Mouse (Mus musculus) limb, embryonic 10.5 days (tissue): ENCODE data around the gene Sec61g. TPM values are rescaled to one million over a fixed set of nuclear protein-coding genes. Genes with fewer than 3 reads are reported as not detected.
A peak's percentile ranks its signal among the peaks of the same experiment; 100 is the strongest.
"Not testable (repeated sequence)": the region's sequence is repeated elsewhere in the genome, so short reads cannot be mapped to it uniquely, and the experiment has no call there.

Experiments
- DNase-seq: peaks from one replicate; pipeline ENCODE4 v3.0.0-alpha.2; 2017; ENCODE audit warnings: low spot score
- H3K27ac ChIP-seq: fragments of 300-500 bp; sonication (generic); 2 replicates; pipeline ENCODE4 v1.5.1; 2016; ENCODE audit warnings: mild to moderate bottlenecking
- H3K27me3 ChIP-seq: fragments of 300-500 bp; sonication (generic); 2 replicates; pipeline ENCODE4 v1.6.1; 2016; ENCODE audit warnings: low read depth, mild to moderate bottlenecking; ENCODE audit not compliant: poor library complexity, severe bottlenecking
- H3K36me3 ChIP-seq: fragments of 300-500 bp; sonication (generic); 2 replicates; pipeline ENCODE4 v1.6.1; 2016; ENCODE audit warnings: mild to moderate bottlenecking, moderate library complexity
- H3K4me1 ChIP-seq: fragments of 300-500 bp; sonication (generic); 2 replicates; pipeline ENCODE4 v1.6.1; 2016
- H3K4me3 ChIP-seq: fragments of 300-500 bp; sonication (generic); 2 replicates; pipeline ENCODE4 v1.5.1; 2016; ENCODE audit warnings: mild to moderate bottlenecking, moderate library complexity
- H3K9me3 ChIP-seq: fragments of 300-500 bp; sonication (generic); replicated peaks from 2 replicates; pipeline ENCODE4 v1.6.1; 2016; ENCODE audit warnings: mild to moderate bottlenecking
- WGBS: fragments of 180-500 bp; shearing (Covaris S2); methylation state at CpG from one replicate; pipeline ENCODE4 v1.1.7; 2016; 5-methylcytosine and 5-hydroxymethylcytosine counted together
- polyA plus RNA-seq: library from polyadenylated mRNA; unstranded; fragments of >200 nt; fragmentation: Nextera tagmentation; extraction: Ambion mirVana; gene quantifications from 2 replicates; pipeline ENCODE4 v1.2.1, GENCODE M21; 2016

Sec61g gene
- polyA plus RNA-seq, result 40.4 and 41.6 TPM in 2 replicates

DNA sequence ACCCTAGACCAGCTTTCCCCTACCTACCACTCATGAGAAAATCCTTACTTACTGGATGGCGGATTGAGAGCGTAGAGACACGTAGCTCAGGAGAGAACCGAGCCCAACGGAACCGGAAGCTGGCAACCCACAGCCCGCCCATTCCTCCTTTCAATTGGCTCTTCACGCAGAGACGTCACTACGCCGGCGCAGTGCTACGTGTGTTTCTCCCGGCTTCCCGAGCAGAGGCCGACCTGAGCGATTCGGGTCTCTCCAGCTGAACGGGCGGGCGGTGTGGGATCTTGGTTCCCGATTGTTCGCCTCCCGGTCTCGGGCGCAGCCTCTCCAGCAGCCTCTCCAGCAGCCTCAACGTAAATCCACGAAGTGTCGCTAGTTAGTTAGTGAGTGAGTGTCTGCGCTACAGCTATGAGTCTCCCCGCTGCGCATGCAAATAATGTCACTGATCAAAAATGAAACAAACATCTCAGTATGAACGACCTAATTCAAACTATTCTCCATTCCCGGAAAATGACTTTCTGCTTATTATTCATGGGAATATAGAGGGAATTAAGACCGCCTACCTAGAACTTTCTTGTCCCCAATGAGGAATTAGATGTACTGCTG lies at the start of gene Sec61g:
Gene Sec61g (minus strand): TSS at position 433 of the 603 bp plus-strand sequence.
- Histone ChIP-seq H3K36me3 (peaks cover 34% of the 10 kb centered on the region), H3K4me3 (peak within 1 kb of the TSS; percentile 91), H3K27ac (peak within 1 kb of the TSS; percentile 95), H3K9me3 (no peaks in the 10 kb centered on the region), H3K4me1 (peaks cover 5% of the 10 kb centered on the region; the same call in 1 of the 2 replicates), H3K27me3 (no peaks in the 10 kb centered on the region)
- DNase-seq, result peak; percentile 91
- WGBS, result under 1% methylated on average over 35 of the region's 35 CpGs

DNA sequence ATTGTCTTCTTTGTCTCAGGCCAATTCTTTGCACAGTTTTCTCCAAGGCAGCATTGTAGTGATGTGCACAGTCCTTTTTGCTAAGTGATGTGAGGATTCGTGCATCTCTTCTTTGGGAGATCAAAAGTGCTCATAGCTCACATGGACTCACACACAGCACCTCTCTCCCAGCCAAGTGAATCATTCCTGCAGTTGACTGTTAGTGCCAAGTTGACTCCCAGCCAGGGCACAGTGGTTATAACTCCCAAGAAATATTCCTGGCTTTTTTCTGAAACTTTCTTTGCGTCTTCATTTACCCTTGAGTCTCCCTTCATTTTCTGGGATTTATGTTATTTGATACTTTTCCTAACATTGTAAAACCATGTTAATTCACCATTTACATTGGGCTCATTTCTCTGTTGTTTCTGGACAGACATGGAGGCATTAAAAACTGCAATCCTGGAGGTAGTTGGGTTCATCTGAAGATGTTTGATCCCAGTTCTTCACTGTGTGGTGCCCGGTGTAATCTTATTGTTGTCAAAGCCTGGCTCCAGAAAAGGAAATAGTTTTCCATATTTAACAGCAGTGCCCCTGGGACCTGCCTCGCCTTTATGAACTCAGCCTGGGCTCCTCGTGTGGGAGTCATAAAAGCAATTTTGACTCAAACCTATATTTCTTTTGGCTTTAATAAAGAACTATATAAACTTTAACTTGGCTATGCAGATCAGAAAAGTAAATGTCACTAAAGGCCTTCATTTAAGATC lies 38.3 kb upstream of the Sec61g start:
- Histone ChIP-seq H3K27me3 (no peaks in the 10 kb centered on the region), H3K27ac (no peak overlapping the region), H3K36me3 (no peaks in the 10 kb centered on the region), H3K4me1 (no peaks in the 10 kb centered on the region), H3K9me3 (no peaks in the 10 kb centered on the region), H3K4me3 (no peak overlapping the region)
- 86% methylated on average over 5 of the region's 5 CpGs for WGBS
- no peak for DNase-seq

DNA sequence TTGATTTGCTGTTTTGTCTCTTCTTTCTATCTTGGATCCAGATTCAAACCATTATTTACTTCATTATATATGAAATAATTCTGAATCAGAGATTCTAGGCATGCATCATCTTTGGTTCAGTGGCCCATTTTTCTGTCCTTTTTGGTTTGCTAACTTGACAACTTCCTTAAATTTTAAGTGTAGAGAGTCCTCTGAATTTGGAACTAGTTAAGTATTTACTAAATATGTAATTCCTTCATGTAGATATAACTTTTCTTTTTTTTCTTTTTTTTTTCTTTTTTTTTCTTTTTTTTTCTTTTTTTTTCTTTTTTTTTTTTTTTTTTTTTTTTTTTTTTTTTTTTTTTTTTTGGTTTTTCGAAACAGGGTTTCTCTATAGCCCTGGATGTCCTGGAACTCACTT lies 29.1 kb upstream of the Sec61g start:
- no peak overlapping the region for H3K4me3 ChIP-seq
- no peaks in the 10 kb centered on the region for H3K27me3 ChIP-seq
- H3K27ac ChIP-seq, result no peak overlapping the region
- no peaks in the 10 kb centered on the region for H3K4me1 ChIP-seq
- WGBS, result 86% methylated on average over 1 of the region's 1 CpGs
- no peak for DNase-seq
- H3K9me3 ChIP-seq, result no peaks in the 10 kb centered on the region
- no peaks in the 10 kb centered on the region for H3K36me3 ChIP-seq

DNA sequence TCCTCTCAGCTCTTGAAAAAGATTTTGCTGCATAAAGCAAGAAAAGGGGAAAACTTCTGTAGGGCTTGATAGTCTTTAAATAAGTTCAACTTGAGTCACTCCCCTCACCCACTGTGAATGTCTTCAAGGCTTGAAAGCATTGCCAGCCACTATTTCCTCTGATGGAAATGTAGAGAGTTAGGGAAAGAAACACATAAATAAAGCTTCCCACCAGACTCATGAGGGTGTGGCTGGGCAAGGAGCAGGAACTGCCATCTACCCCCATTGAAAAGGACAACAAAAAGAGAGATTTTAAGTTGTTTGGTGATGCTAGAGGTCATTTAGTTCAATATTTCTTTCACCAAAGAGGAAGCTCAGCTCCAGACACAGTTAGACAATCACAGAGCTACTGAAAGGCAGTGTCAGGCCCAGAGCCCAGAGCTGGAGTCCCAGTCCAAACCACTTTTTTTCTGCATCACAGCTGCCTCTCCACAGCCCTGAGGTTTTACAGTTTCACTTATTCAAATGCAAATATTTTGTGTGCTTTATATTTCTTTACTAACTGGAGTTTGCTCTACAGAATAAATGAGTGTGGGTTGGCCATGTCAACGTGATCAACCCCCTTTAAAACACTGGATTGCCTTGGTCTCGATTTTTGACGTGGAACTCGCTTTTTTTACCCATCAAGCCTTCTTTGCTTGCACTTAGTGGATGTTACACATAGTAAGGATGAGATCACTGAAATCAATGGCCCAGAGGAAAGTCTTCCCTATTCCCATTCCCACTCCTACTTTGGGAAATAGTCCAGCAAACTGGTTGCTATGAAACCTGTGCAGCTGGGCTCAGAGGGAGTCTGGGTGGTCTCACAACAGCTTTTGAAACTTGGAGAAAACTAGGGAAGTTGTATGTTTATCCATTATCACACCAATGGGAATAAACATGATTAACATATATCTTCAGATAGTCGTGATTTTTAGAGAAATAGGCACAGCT lies 26.6 kb upstream of the Sec61g start:
- Histone ChIP-seq H3K27ac (no peak overlapping the region), H3K4me3 (no peak overlapping the region), H3K9me3 (no peaks in the 10 kb centered on the region), H3K27me3 (no peaks in the 10 kb centered on the region), H3K36me3 (no peaks in the 10 kb centered on the region), H3K4me1 (no peaks in the 10 kb centered on the region)
- no peak for DNase-seq
- 82% methylated on average over 5 of the region's 5 CpGs for WGBS

DNA sequence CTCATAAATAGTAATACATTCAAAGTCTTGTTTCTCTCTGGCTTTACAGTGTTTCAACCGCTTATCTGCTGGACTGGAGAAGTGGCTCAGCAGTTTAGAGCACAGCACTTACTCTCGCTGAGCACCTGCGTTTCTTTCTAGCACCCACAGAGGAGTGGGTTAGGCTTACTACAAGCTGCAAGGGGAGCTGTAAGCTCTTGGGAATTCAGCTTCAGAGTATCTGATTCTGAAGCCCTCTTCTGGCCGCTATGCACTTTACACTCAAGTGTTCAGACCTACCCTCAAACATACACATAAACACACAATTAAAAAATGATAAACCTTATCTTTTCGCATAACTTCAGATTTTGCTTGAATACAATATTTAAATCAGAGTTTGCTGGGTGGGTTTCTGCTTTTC lies 24.6 kb upstream of the Sec61g start:
- 26% methylated on average over 5 of the region's 5 CpGs for WGBS

DNA sequence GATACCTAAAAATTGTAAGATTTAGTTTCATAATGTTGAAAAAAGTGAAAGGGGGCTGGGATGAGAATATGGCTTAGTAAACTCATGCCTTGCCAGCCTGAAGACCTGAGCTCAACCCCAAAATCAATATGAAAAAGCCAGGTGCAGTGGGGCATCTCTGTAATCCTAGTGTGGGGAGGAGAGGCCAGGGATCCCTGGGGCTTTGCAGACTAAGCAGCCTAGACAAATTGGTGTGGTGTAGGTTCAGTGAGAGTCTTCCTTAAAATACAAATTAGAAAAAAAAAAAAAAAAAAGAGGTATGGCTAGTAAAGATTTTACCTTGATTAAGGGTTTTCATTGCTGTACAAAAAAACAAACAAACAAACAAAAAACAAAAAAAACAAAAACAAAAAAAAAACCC lies 20.6 kb upstream of the Sec61g start:
- no peaks in the 10 kb centered on the region for H3K36me3 ChIP-seq
- H3K4me1 ChIP-seq, result no peaks in the 10 kb centered on the region
- H3K27ac ChIP-seq, result no peak overlapping the region
- no peaks in the 10 kb centered on the region for H3K27me3 ChIP-seq
- no peak overlapping the region for H3K4me3 ChIP-seq
- DNase-seq, result no peak
- H3K9me3 ChIP-seq, result no peaks in the 10 kb centered on the region

More for the DNA sequence above, 24.6 kb upstream of the Sec61g start:
- Histone ChIP-seq H3K27ac (no peak overlapping the region), H3K4me1 (no peaks in the 10 kb centered on the region), H3K9me3 (no peaks in the 10 kb centered on the region), H3K27me3 (no peaks in the 10 kb centered on the region), H3K36me3 (no peaks in the 10 kb centered on the region), H3K4me3 (no peak overlapping the region)
- no peak for DNase-seq

DNA sequence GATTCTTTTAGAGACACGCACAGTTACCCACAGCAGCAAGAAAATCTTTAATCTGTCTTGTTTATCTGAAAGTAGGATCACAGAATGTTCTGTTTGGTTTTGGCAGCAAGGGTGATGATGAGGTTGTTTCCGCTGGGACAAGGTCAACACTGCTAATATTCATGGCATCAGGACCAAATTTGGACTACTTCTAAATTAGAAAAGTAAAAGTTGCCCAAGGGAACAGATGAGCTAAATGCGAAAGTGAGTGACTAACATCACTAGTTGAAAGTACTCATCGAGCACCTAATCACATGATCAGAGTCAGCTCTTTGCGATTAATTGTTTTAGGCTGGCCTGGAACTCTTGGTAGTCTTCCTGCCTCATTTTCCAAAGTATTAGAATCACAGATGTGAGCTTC lies 20.1 kb upstream of the Sec61g start:
- 92% methylated on average over 5 of the region's 5 CpGs for WGBS
- Histone ChIP-seq H3K9me3 (no peaks in the 10 kb centered on the region), H3K27me3 (no peaks in the 10 kb centered on the region), H3K36me3 (no peaks in the 10 kb centered on the region), H3K4me1 (no peaks in the 10 kb centered on the region), H3K27ac (no peak overlapping the region), H3K4me3 (no peak overlapping the region)
- no peak for DNase-seq

DNA sequence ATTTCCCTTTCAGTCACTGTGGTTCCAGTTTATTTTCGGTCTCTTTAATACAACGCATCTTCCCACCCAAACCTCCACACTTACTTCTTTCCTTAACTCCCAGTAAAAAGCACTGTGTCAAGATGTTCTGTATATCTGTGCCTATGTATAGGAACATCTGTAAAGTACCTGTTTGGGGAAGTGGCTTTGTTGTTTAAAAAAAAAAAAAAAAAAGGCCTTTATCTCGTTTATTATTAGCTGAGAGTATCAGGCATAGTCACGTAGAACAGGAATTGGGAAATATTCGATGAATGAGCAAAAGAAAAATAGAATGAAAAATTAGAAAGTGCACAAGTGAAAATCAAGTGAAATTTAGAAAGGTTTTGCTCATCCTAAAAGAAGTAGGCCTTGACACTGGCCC lies 19.5 kb upstream of the Sec61g start:
- Histone ChIP-seq H3K27me3 (no peaks in the 10 kb centered on the region), H3K27ac (no peak overlapping the region), H3K9me3 (no peaks in the 10 kb centered on the region), H3K4me1 (no peaks in the 10 kb centered on the region), H3K4me3 (no peak overlapping the region), H3K36me3 (no peaks in the 10 kb centered on the region)
- DNase-seq, result no peak
- 92% methylated on average over 5 of the region's 5 CpGs for WGBS

DNA sequence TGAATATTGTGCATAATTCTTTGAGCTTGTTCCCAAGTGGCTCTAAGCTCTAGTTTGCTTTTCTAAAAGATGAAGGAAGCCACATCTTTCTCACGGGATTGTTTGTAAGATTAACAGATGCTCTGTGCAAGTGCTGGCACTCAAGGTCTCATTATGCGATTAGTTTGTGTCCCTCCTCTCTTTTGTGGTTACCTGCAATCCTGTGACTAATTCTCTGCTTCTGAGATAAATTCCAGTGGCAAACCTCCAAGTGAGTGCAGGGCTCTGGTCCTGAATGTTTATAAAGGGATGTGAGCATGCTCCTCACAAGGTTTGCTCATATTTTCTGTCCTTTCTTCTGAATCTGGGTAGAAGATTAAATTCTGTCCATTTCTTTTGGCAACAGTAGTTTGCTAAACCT lies 18.2 kb upstream of the Sec61g start:
- H3K27ac ChIP-seq, result no peak overlapping the region
- WGBS, result 85% methylated on average over 2 of the region's 2 CpGs
- H3K9me3 ChIP-seq, result no peaks in the 10 kb centered on the region
- no peaks in the 10 kb centered on the region for H3K4me1 ChIP-seq
- H3K27me3 ChIP-seq, result no peaks in the 10 kb centered on the region
- H3K36me3 ChIP-seq, result no peaks in the 10 kb centered on the region
- no peak for DNase-seq
- H3K4me3 ChIP-seq, result no peak overlapping the region

DNA sequence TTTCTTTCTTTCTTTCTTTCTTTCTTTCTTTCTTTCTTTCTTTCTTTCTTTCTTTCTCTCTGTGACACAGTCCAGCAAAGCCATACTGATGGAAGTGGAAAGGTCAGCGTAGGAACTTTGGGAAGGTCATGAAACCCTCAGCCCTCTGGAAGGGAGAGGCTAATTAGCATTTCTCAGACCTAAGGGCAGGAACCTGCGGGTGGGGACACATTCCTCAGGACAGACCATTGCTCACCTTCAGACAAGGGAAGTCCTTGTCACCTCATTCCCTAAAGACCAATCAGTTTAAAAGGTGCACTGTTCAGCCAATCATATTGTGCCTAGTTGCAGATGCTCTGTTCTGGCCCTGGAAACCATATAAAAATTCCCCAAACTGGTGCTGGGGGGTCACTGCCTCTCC lies 17.4 kb upstream of the Sec61g start:
- H3K27ac ChIP-seq, result no peak overlapping the region
- WGBS, result 51% methylated on average over 2 of the region's 2 CpGs
- H3K27me3 ChIP-seq, result no peaks in the 10 kb centered on the region
- DNase-seq, result no peak
- no peaks in the 10 kb centered on the region for H3K9me3 ChIP-seq
- H3K4me1 ChIP-seq, result no peaks in the 10 kb centered on the region
- H3K36me3 ChIP-seq, result no peaks in the 10 kb centered on the region
- H3K4me3 ChIP-seq, result no peak overlapping the region

DNA sequence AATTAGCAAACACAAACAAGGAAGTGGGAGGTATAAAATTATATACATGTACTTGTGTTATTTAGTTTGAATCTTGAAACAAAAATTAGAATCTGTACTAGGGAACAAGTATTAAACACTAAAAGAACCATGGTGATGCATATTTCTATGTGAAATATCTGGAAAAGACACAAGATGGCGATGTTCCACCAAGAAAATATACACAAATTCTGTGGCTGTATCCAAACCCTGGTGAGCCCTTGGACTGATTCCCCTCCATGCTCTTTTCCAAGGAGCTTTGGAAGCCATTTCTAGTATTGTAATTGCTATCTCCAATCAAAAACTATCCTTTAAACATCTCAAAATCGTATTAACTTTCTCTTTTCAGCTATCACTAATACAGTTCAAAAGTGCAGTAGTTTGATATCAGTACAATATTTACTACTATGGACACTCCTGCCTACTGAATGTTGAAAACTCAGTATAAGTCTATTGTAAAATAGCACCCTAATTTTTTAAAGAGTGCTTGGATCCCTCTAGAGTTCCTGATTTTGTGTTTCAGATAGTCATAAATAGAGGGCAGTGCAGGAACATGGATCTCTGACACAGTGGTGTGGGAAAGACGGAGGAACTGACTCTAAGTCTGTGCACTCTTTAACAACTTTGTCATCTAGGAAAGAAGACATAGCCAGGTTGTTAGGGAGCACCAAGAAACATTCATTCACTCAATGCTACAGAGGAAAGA lies 16.8 kb upstream of the Sec61g start:
- Histone ChIP-seq H3K36me3 (no peaks in the 10 kb centered on the region), H3K9me3 (no peaks in the 10 kb centered on the region), H3K4me1 (no peaks in the 10 kb centered on the region), H3K27ac (no peak overlapping the region), H3K4me3 (no peak overlapping the region), H3K27me3 (no peaks in the 10 kb centered on the region)
- DNase-seq, result no peak
- 59% methylated on average over 3 of the region's 3 CpGs for WGBS

DNA sequence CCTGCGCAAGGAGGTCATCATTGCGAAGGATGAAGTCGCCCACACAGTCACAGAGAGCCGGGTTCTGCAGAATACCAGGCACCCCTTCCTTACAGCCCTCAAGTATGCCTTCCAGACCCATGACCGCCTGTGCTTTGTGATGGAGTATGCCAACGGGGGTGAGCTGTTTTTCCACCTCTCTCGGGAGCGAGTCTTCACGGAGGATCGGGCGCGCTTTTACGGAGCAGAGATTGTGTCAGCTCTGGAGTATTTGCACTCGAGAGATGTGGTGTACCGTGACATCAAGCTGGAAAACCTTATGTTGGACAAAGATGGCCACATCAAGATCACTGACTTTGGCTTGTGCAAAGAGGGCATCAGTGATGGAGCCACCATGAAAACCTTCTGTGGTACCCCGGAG lies 6.8 kb upstream of the Sec61g start:
- H3K27me3 ChIP-seq, H3K36me3 ChIP-seq, H3K9me3 ChIP-seq, H3K4me1 ChIP-seq, H3K4me3 ChIP-seq, DNase-seq, H3K27ac ChIP-seq: not testable (repeated sequence)
- WGBS, result 91% methylated on average over 16 of the region's 16 CpGs
